Mouse (Mus musculus) heart, embryonic 12.5 days (tissue): ENCODE results near the gene Dennd6b. TPM values are rescaled to one million over a fixed set of nuclear protein-coding genes. Genes with fewer than 3 reads are reported as not detected.

Experiments used
- ATAC-seq: fragments of 200-750 bp; cut with Nextera tagmentation; 2 replicates; pipeline ENCODE4 v1.8.0; 2017; ENCODE audit warnings: moderate TSS enrichment, moderate library complexity; ENCODE audit not compliant: insufficient number of reproducible peaks, low FRiP score
- H3K27ac ChIP-seq: fragments of 300-500 bp; sonication (generic); 2 replicates; pipeline ENCODE4 v1.5.1; 2016; ENCODE audit warnings: mild to moderate bottlenecking, moderate library complexity; ENCODE audit not compliant: poor library complexity, severe bottlenecking
- H3K27me3 ChIP-seq: fragments of 300-500 bp; sonication (generic); replicated peaks from 2 replicates; pipeline ENCODE4 v1.6.1; 2016; ENCODE audit warnings: mild to moderate bottlenecking, moderate library complexity
- H3K36me3 ChIP-seq: fragments of 300-500 bp; sonication (generic); 2 replicates; pipeline ENCODE4 v1.6.1; 2016; ENCODE audit warnings: mild to moderate bottlenecking, moderate library complexity
- H3K4me1 ChIP-seq: fragments of 300-500 bp; sonication (generic); replicated peaks from 2 replicates; pipeline ENCODE4 v1.6.1; 2016; ENCODE audit warnings: mild to moderate bottlenecking
- H3K4me2 ChIP-seq: fragments of 300-500 bp; sonication (generic); 2 replicates; pipeline ENCODE4 v1.6.1; 2016; ENCODE audit warnings: mild to moderate bottlenecking, moderate library complexity
- H3K4me3 ChIP-seq: fragments of 300-500 bp; sonication (generic); 2 replicates; pipeline ENCODE4 v1.5.1; 2016; ENCODE audit warnings: mild to moderate bottlenecking
- H3K9ac ChIP-seq: fragments of 300-500 bp; sonication (generic); 2 replicates; pipeline ENCODE4 v1.6.1; 2016; ENCODE audit warnings: mild to moderate bottlenecking, moderate library complexity
- H3K9me3 ChIP-seq: fragments of 300-500 bp; sonication (generic); replicated peaks from 2 replicates; pipeline ENCODE4 v1.6.1; 2016; ENCODE audit warnings: mild to moderate bottlenecking, moderate library complexity
- WGBS: fragments of 180-500 bp; shearing (Covaris S2); methylation state at CpG from one replicate; pipeline ENCODE4 v1.1.7; 2016; 5-methylcytosine and 5-hydroxymethylcytosine counted together
- polyA plus RNA-seq: library from polyadenylated mRNA; unstranded; fragments of >200 nt; fragmentation: Nextera tagmentation; extraction: Ambion mirVana; gene quantifications from 2 replicates; pipeline ENCODE4 v1.2.1, GENCODE M21; 2016

The Dennd6b gene
- polyA plus RNA-seq, 1 experiment from 2014 or later, result 19.9 TPM

DNA sequence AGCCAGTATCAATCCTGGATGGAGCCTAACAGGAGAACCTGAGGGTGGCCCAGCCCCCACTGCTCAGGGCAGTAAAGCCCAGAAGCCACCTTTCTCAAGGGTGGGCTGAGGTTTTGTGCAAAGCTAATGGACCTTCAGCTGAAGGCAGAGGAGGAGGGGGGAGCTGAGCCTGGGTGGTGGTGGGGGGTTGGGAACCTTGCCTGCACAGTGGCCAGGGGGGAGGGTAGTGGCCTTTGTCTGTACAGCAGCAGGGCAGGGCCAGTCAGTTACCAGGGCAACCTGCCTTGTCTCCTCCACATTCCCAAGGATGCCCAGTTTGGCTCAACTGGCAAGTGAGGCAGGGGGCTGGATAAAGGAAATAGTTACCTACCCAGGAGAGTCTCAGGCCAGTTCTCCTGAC is 44.0 kb downstream of the Dennd6b start:
- Histone ChIP-seq H3K36me3 (peaks cover 41% of the 10 kb centered on the region), H3K9me3 (no peaks in the 10 kb centered on the region), H3K27me3 (peaks cover 28% of the 10 kb centered on the region), H3K9ac (no peak overlapping the region), H3K4me3 (no peak overlapping the region), H3K27ac (no peak overlapping the region), H3K4me2 (no peak overlapping the region), H3K4me1 (peaks cover 20% of the 10 kb centered on the region)
- no peak for ATAC-seq

GRCm38 (mm10) chr15:89150041-89150390 is 46.3 kb downstream of the Dennd6b start:
- H3K9ac ChIP-seq, result no peak overlapping the region
- no peaks in the 10 kb centered on the region for H3K9me3 ChIP-seq
- H3K4me3 ChIP-seq, result peak overlapping the region; percentile 64
- H3K36me3 ChIP-seq, result peaks cover 18% of the 10 kb centered on the region
- H3K4me2 ChIP-seq, result peak overlapping the region; percentile 89
- no peak overlapping the region for H3K27ac ChIP-seq
- ATAC-seq, result no peak
- H3K27me3 ChIP-seq, result peaks cover 51% of the 10 kb centered on the region
- 3% methylated on average over 13 of the region's 13 CpGs for WGBS
- peaks cover 32% of the 10 kb centered on the region for H3K4me1 ChIP-seq

DNA sequence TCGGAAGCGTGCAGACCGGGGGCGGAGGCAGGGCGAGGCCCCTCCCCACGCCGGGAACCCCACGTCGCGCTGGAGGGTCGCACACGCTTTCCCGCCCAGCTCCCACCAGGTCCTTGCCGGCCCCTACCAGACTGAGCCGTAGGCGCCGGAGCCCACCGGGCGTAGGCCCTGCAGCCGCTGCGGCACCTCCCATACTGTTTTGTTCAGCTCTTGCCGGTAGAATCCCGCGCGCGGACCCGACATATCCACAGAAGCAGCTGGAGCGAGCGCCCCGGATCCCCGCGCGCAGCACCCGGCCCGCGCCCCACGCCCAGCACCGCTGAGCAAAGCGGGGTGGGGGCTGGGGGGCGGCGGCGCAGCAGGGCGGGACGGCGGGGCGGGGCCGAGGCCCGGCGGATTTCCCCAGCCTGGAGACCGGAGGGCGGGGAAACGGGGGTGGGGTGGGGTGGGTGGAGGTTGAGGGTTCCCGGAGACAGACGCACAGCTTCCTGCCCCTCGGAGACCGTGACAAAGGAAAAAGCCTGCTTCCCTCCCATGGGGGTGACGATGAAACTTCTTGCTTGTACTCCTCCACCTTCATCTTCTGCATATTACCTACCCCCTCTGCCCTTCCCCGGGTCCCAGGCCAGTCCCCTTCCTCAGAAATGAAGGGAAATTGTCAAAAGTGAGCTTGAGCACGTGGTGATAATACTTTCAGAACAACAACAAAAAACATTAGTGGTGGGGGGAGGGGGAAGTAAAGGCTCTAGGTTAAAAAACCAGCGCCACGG is 46.8 kb downstream of the Dennd6b start, which contains the start of gene Mapk11:
Gene Mapk11 (minus strand): TSS at position 358 of the 770 bp plus-strand sequence.
- Histone ChIP-seq H3K4me3 (peak within 1 kb of the TSS; percentile 64), H3K9ac (peak within 1 kb of the TSS; percentile 71), H3K36me3 (peaks cover 12% of the 10 kb centered on the region), H3K4me1 (peaks cover 32% of the 10 kb centered on the region), H3K27me3 (peaks cover 57% of the 10 kb centered on the region), H3K4me2 (peak within 1 kb of the TSS; percentile 89), H3K9me3 (no peaks in the 10 kb centered on the region), H3K27ac (no peak within 1 kb of the TSS)
- 0% methylated on average over 55 of the region's 61 CpGs for WGBS
- peak; percentile 60 for ATAC-seq

DNA sequence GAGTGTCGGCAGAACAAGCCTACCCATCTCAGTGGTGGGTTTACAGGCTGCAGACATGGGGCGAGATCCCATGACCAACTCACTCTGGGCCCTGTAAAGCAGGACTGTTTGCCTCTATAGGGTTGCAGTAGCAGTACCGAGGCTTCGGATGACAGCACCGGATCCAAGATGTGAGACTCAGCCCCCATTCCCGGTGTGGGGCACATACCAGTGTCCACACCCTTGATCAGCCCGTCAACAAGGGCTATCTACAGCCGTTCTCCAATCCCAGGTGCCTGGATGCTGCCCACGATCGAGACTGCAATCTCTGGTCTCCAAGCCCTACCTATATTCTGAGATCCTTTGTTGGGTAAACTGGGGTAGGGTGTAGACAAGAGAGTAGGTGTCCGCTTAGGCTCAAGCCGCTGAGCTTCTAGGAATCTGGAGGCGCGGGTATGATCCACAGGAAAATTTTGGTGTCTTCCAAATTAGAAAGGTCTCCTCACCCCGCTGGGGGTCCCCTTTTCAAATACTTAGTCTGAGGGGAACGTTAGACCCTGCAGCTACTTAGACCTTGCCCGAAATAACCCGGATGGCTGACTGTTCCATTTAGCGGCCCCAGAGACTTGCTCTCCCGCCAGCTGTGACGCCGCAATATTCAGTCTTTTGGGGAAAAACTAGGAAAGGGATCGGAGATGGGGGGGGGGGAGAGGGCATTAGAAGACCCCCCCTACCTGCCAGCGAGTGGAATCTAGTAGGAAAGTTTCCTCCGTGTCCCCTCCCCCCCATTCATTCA is 47.6 kb downstream of the Dennd6b start:
- Histone ChIP-seq H3K27ac (no peak overlapping the region), H3K36me3 (peaks cover 4% of the 10 kb centered on the region), H3K4me3 (peak overlapping the region; percentile 64), H3K27me3 (peaks cover 64% of the 10 kb centered on the region), H3K9me3 (no peaks in the 10 kb centered on the region), H3K4me1 (peaks cover 32% of the 10 kb centered on the region), H3K4me2 (peak overlapping the region; percentile 89), H3K9ac (peak overlapping the region; percentile 71)
- WGBS, result 7% methylated on average over 25 of the region's 25 CpGs
- ATAC-seq, result no peak

DNA sequence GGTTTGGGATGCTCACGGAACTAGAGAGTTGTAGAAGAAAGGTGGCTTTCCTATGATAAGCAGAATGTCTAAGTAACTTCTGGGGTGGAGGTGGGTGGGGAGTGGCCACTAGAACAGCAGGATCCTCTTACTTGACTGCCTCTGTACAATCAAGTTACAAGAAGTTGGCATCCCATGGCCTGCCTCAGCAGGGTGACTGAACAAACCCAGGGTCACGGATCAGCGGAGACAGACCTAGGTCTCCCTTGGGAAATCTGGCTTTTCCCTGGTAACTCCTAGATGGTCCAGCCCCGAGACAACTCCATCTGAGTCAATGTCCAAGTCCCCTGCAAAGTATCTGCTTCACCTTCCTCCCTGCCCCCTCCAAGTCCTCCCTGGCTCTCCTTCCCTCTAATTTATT is 48.4 kb downstream of the Dennd6b start:
- H3K9ac ChIP-seq, result no peak overlapping the region
- no peak overlapping the region for H3K4me3 ChIP-seq
- no peaks in the 10 kb centered on the region for H3K9me3 ChIP-seq
- no peak overlapping the region for H3K4me2 ChIP-seq
- H3K4me1 ChIP-seq, result peaks cover 32% of the 10 kb centered on the region
- 56% methylated on average over 4 of the region's 4 CpGs for WGBS
- no peak overlapping the region for H3K27ac ChIP-seq
- H3K36me3 ChIP-seq, result no peaks in the 10 kb centered on the region
- H3K27me3 ChIP-seq, result peaks cover 72% of the 10 kb centered on the region
- no peak for ATAC-seq

DNA sequence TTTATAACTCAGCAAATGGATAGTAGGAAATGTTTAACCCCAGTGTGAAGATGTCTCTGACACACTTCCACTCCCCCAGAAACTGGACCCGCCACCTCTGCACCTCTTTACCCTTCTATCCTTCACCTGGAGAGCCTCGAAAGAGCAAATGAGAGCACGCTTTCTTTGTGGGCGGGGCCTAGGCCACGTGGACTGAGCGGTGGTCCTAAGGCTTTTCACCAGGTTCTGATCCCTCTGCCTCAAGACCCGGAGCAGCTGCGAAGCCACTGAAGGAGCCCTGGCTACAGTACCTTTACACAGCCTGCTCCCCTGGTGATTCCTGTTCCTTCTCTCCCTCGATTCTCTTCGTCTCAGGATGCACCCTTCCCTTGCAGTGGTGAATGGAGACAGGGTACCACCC is 48.8 kb downstream of the Dennd6b start:
- H3K4me1 ChIP-seq, result peaks cover 32% of the 10 kb centered on the region
- H3K4me2 ChIP-seq, result no peak overlapping the region
- H3K36me3 ChIP-seq, result no peaks in the 10 kb centered on the region
- no peak overlapping the region for H3K27ac ChIP-seq
- no peak overlapping the region for H3K4me3 ChIP-seq
- no peaks in the 10 kb centered on the region for H3K9me3 ChIP-seq
- WGBS, result 20% methylated on average over 10 of the region's 10 CpGs
- H3K27me3 ChIP-seq, result peaks cover 76% of the 10 kb centered on the region
- no peak for ATAC-seq
- no peak overlapping the region for H3K9ac ChIP-seq

DNA sequence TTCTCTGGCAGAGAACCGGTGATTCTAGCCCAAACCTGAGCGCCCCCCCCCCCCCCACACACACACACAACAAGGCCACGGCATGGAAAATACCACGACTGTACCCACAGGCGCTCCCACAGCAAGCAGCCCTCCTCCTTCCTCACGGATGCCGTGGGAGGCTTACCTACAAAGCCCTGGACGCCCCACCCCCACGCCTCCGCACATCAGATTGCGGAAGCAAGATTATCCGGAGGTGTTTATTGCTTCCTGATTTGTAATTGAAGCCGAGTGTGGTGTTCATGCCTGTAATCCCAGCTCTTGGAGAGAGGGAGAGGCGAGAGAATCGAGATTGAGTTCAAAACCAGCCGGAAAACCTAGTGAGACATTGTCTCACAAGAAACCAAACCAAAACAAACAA is 49.3 kb downstream of the Dennd6b start:
- Histone ChIP-seq H3K4me2 (peak overlapping the region; percentile 63), H3K9me3 (no peaks in the 10 kb centered on the region), H3K27ac (no peak overlapping the region), H3K4me3 (peak overlapping the region; percentile 34), H3K9ac (peak overlapping the region; percentile 39; the same call in 1 of the 2 replicates), H3K36me3 (no peaks in the 10 kb centered on the region), H3K4me1 (peaks cover 34% of the 10 kb centered on the region), H3K27me3 (peaks cover 80% of the 10 kb centered on the region)
- 8% methylated on average over 15 of the region's 16 CpGs for WGBS
- ATAC-seq, result no peak

DNA sequence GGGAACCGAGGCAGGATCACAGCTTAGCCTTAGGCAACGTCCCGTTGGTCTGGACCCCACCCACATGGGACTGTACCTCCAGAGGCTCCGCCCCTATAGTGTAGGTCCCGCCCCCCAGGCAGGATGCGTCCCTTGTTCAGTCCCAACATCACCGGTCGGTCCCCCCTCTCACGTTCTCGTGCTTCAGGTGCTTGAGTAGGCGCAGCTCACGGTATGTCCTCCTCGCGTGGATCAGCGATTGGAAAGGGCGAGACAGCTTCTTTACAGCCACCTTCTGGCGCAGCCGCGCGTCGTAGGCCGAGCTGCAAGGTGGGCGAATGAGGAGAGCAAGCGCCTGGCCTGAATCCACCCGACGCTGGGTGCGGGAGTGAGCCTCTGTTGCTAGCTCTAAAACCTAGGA is 49.8 kb downstream of the Dennd6b start:
- Histone ChIP-seq H3K9me3 (no peaks in the 10 kb centered on the region), H3K4me2 (peak overlapping the region; percentile 63), H3K27me3 (peaks cover 85% of the 10 kb centered on the region), H3K9ac (peak overlapping the region; percentile 39), H3K4me1 (peaks cover 39% of the 10 kb centered on the region), H3K27ac (no peak overlapping the region), H3K36me3 (no peaks in the 10 kb centered on the region), H3K4me3 (peak overlapping the region; percentile 34)
- no peak for ATAC-seq
- WGBS, result 2% methylated on average over 27 of the region's 27 CpGs

DNA sequence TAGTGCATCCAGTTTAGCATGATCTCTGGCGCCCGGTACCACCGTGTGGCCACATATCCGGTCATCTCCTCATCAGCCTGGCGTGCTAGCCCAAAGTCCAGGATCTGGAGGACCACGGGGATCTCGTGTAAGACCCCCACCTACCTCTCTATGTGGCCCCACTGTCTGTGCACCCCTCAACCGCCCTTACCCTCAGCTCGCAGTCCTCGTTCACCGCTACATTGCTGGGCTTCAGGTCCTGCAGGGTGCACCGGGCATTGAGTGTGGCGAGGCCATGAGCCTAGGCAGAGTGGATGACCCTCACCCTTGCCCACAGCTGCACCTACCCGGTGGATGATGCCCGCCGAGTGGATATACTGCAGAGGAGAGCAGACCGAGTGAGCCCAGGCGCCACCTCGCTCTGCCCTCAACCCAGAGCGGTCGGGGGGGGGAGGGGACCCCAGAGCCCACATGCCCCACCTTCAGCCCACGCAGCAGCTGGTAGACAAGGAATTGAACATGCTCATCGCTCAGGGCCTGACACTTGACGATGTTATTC is 50.4 kb downstream of the Dennd6b start:
- no peak overlapping the region for H3K9ac ChIP-seq
- 0 out of 2 replicates have a peak overlapping the region, but pooled peaks have one; percentile 34 for H3K4me3 ChIP-seq
- ATAC-seq, result no peak
- 58% methylated on average over 24 of the region's 24 CpGs for WGBS
- H3K27me3 ChIP-seq, result peaks cover 92% of the 10 kb centered on the region
- no peaks in the 10 kb centered on the region for H3K9me3 ChIP-seq
- peak overlapping the region; percentile 63 for H3K4me2 ChIP-seq
- H3K36me3 ChIP-seq, result no peaks in the 10 kb centered on the region
- no peak overlapping the region for H3K27ac ChIP-seq
- H3K4me1 ChIP-seq, result peaks cover 46% of the 10 kb centered on the region

DNA sequence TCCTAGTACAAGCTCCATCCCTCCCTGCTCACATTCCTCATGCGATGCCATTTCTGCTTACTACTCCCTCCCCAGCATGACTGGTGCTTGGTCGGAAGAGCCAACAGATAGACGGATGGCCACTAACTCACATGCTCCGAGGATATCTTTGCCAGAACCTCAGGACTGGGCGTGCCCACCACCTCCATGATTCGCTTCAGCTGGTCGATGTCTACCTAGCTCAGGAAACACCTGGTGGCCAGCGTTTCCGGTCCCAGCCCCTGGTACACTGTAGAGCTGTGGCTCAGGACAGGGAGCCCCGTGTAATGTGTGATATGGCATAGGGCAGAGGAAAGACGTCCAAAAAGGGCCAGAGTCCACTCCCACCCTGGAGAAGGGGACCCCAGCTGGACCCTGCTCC is 51.3 kb downstream of the Dennd6b start:
- H3K9ac ChIP-seq, result no peak overlapping the region
- no peak for ATAC-seq
- H3K4me2 ChIP-seq, result no peak overlapping the region
- 81% methylated on average over 11 of the region's 11 CpGs for WGBS
- H3K36me3 ChIP-seq, result no peaks in the 10 kb centered on the region
- H3K4me3 ChIP-seq, result no peak overlapping the region
- H3K27me3 ChIP-seq, result peaks cover 95% of the 10 kb centered on the region
- H3K27ac ChIP-seq, result no peak overlapping the region
- no peaks in the 10 kb centered on the region for H3K9me3 ChIP-seq
- H3K4me1 ChIP-seq, result peaks cover 46% of the 10 kb centered on the region

GRCm38 (mm10) chr15:89143134-89143533 is 53.2 kb downstream of the Dennd6b start:
- 68% methylated on average over 2 of the region's 2 CpGs for WGBS
- Histone ChIP-seq H3K27ac (no peak overlapping the region), H3K27me3 (peaks cover 83% of the 10 kb centered on the region), H3K9me3 (no peaks in the 10 kb centered on the region), H3K9ac (no peak overlapping the region), H3K36me3 (no peaks in the 10 kb centered on the region), H3K4me1 (peaks cover 37% of the 10 kb centered on the region), H3K4me2 (no peak overlapping the region), H3K4me3 (no peak overlapping the region)
- no peak for ATAC-seq
